Mouse (Mus musculus) forebrain, embryonic 14.5 days (tissue): Measurements from ENCODE around the gene Hdgfl2. TPM values are rescaled to one million over a fixed set of nuclear protein-coding genes. Genes with fewer than 3 reads are reported as not detected.
A peak's percentile ranks its signal among the peaks of the same experiment; 100 is the strongest.

ENCODE experiments used
- ATAC-seq: fragments of 200-750 bp; cut with Nextera tagmentation; 2 replicates; pipeline ENCODE4 v1.8.0; 2017; ENCODE audit warnings: mild to moderate bottlenecking, moderate library complexity
- DNase-seq: peaks from one replicate; pipeline ENCODE4 v3.0.0-alpha.2; 2015; ENCODE audit warnings: low spot score
- H3K27ac ChIP-seq: fragments of 300-500 bp; sonication (generic); 2 replicates; pipeline ENCODE4 v1.5.1; 2014; ENCODE audit warnings: low read depth, mild to moderate bottlenecking, control low read depth, low read length, moderate library complexity
- H3K27me3 ChIP-seq: fragments of 300-500 bp; sonication (generic); replicated peaks from 2 replicates; pipeline ENCODE4 v1.6.1; 2014; ENCODE audit warnings: low read length, control low read depth, mixed read lengths; ENCODE audit not compliant: control insufficient read depth, insufficient read depth
- H3K36me3 ChIP-seq: fragments of 300-500 bp; sonication (generic); 2 replicates; pipeline ENCODE4 v1.6.1; 2014; ENCODE audit warnings: low read length, control low read depth; ENCODE audit not compliant: control insufficient read depth, insufficient read depth
- H3K4me1 ChIP-seq: fragments of 300-500 bp; sonication (generic); 2 replicates; pipeline ENCODE4 v1.6.1; 2014; ENCODE audit warnings: antibody characterized with exemption, low read length, control low read depth; ENCODE audit not compliant: control insufficient read depth, insufficient read depth
- H3K4me2 ChIP-seq: fragments of 300-500 bp; sonication (generic); 2 replicates; pipeline ENCODE4 v1.6.1; 2014; ENCODE audit warnings: mild to moderate bottlenecking, control low read depth, low read length
- H3K4me3 ChIP-seq: fragments of 300-500 bp; sonication (generic); 2 replicates; pipeline ENCODE4 v1.5.1; 2014; ENCODE audit warnings: low read depth, low read length, control low read depth
- H3K9ac ChIP-seq: fragments of 300-500 bp; sonication (generic); 2 replicates; pipeline ENCODE4 v1.6.1; 2014; ENCODE audit warnings: mild to moderate bottlenecking, low read length, control low read depth, moderate library complexity
- H3K9me3 ChIP-seq: fragments of 300-500 bp; sonication (generic); replicated peaks from 2 replicates; pipeline ENCODE4 v1.6.1; 2016; ENCODE audit warnings: low read length, control low read depth, mixed read lengths; ENCODE audit not compliant: control insufficient read depth
- WGBS: fragments of 180-500 bp; shearing (Covaris S2); extraction: QIAGEN DNeasy Blood & Tissue Kit; methylation state at CpG from one replicate; pipeline ENCODE4 v1.1.7; 2014; 5-methylcytosine and 5-hydroxymethylcytosine counted together
- polyA plus RNA-seq: library from polyadenylated mRNA; unstranded; fragments of >200 nt; fragmentation: Nextera tagmentation; extraction: Ambion mirVana; gene quantifications from 2 replicates; pipeline ENCODE4 v1.2.1, GENCODE M21; 2014

Gene Hdgfl2
- polyA plus RNA-seq, 1 experiment from 2014 or later, result 81.5 TPM

- Histone ChIP-seq H3K27ac (no peak overlapping the region), H3K27me3 (peaks cover 19% of the 10 kb centered on the region), H3K4me3 (peak overlapping the region; percentile 23), H3K36me3 (no peaks in the 10 kb centered on the region), H3K4me2 (peak overlapping the region; percentile 51), H3K9me3 (no peaks in the 10 kb centered on the region), H3K9ac (peak overlapping the region; percentile 56), H3K4me1 (no peaks in the 10 kb centered on the region)
- ATAC-seq (peak; percentile 38; the same call in 1 of the 2 replicates), DNase-seq (no peak)
- under 1% methylated on average over 30 of the region's 30 CpGs for WGBS
Measured at GRCm38 (mm10) chr17:56148790-56149618, 69.6 kb downstream of the Hdgfl2 start.

GRCm38 (mm10) chr17:56149897-56150296 lies 70.5 kb downstream of the Hdgfl2 start:
- no peak overlapping the region for H3K9ac ChIP-seq
- H3K4me1 ChIP-seq, result no peaks in the 10 kb centered on the region
- no peak for ATAC-seq
- H3K36me3 ChIP-seq, result no peaks in the 10 kb centered on the region
- peaks cover 19% of the 10 kb centered on the region for H3K27me3 ChIP-seq
- H3K4me3 ChIP-seq, result no peak overlapping the region
- DNase-seq, result no peak
- no peak overlapping the region for H3K27ac ChIP-seq
- WGBS, result 41% methylated on average over 2 of the region's 2 CpGs
- H3K9me3 ChIP-seq, result no peaks in the 10 kb centered on the region
- no peak overlapping the region for H3K4me2 ChIP-seq

Other genes starting within 250 kb of the Hdgfl2 start
- gene Zfp119a, start 200.7 kb upstream of the Hdgfl2 start, polyA plus RNA-seq, result 9.9 and 12.5 TPM in 2 replicates
- 16.1 and 16.9 TPM in 2 replicates for gene Zfp959, start 187.5 kb upstream of the Hdgfl2 start, polyA plus RNA-seq
- gene Zfp119b, start 130.1 kb upstream of the Hdgfl2 start, polyA plus RNA-seq, result 9.8 and 10.3 TPM in 2 replicates
- gene Ebi3, start 127.0 kb upstream of the Hdgfl2 start, polyA plus RNA-seq, result 2.6 and 3.8 TPM in 2 replicates
- gene Yju2, start 120.5 kb upstream of the Hdgfl2 start, polyA plus RNA-seq, result 25.4 and 26.1 TPM in 2 replicates
- 109 and 111 TPM in 2 replicates for gene Shd, start 109.2 kb upstream of the Hdgfl2 start, polyA plus RNA-seq
- 106 and 121 TPM in 2 replicates for gene Fsd1, start 93.1 kb upstream of the Hdgfl2 start, polyA plus RNA-seq
- gene Stap2, start 74.0 kb upstream of the Hdgfl2 start, polyA plus RNA-seq, result 4.7 and 5.0 TPM in 2 replicates
- 170 TPM in 2 replicates for gene Mpnd, start 73.9 kb upstream of the Hdgfl2 start, polyA plus RNA-seq
- gene Sh3gl1, start 43.0 kb upstream of the Hdgfl2 start, polyA plus RNA-seq, result 96.0 and 113 TPM in 2 replicates
- gene Chaf1a, start 39.2 kb upstream of the Hdgfl2 start, polyA plus RNA-seq, result 6.8 and 6.9 TPM in 2 replicates
- 68.8 and 83.7 TPM in 2 replicates for gene Ubxn6, start 4.6 kb upstream of the Hdgfl2 start, polyA plus RNA-seq
- gene Plin4, start 30.2 kb downstream of the Hdgfl2 start, polyA plus RNA-seq, result 0.04 and 0.07 TPM in 2 replicates
- gene Plin5, start 38.0 kb downstream of the Hdgfl2 start, polyA plus RNA-seq, result 0.42 and 0.67 TPM in 2 replicates
- not detected in 2 replicates for gene Lrg1, start 42.4 kb downstream of the Hdgfl2 start, polyA plus RNA-seq
- 9.4 and 12.1 TPM in 2 replicates for gene Sema6b, start 60.7 kb downstream of the Hdgfl2 start, polyA plus RNA-seq
- 9.7 and 10.9 TPM in 2 replicates for gene Tnfaip8l1, start 82.8 kb downstream of the Hdgfl2 start, polyA plus RNA-seq
- gene Mydgf, start 104.3 kb downstream of the Hdgfl2 start, polyA plus RNA-seq, result 58.8 and 63.5 TPM in 2 replicates
- 18.3 and 25.9 TPM in 2 replicates for gene Dpp9, start 139.3 kb downstream of the Hdgfl2 start, polyA plus RNA-seq
- 18.0 and 22.0 TPM in 2 replicates for gene Fem1a, start 177.2 kb downstream of the Hdgfl2 start, polyA plus RNA-seq
- gene Ticam1, start 197.2 kb downstream of the Hdgfl2 start, polyA plus RNA-seq, result 1.5 and 2.2 TPM in 2 replicates
- gene Plin3, start 213.2 kb downstream of the Hdgfl2 start, polyA plus RNA-seq, result 15.3 and 17.8 TPM in 2 replicates
- gene Arrdc5, start 220.7 kb downstream of the Hdgfl2 start, polyA plus RNA-seq, result not detected in 2 replicates
- gene Uhrf1, start 223.7 kb downstream of the Hdgfl2 start, polyA plus RNA-seq, result 38.9 and 47.4 TPM in 2 replicates
- 41.7 and 58.5 TPM in 2 replicates for gene Kdm4b, start 246.4 kb downstream of the Hdgfl2 start, polyA plus RNA-seq